Mouse (Mus musculus) heart, postnatal 10 days (tissue): ENCODE measurements around the gene Zfp451. TPM values are rescaled to one million over a fixed set of nuclear protein-coding genes. Genes with fewer than 3 reads are reported as not detected.
A peak's percentile ranks its signal among the peaks of the same experiment; 100 is the strongest.

ENCODE experiments used
- DNase-seq, 2 experiments: peaks; one replicate each; pipeline ENCODE4 v3.0.0; 2021
- intact Hi-C: fragments of 180-260 bp; cut with DNase I; formaldehyde crosslinking; loops from one replicate; pipeline ENCODE4 v1.15.1; 2025
- total RNA-seq, 2 experiments: library from RNA; stranded (reverse); gene quantifications; 2 replicates each; pipeline ENCODE4 v1.2.3; 2021

Gene Zfp451
- total RNA-seq, 2 experiments from 2014 or later: 19.6 to 21.5 TPM

DNA sequence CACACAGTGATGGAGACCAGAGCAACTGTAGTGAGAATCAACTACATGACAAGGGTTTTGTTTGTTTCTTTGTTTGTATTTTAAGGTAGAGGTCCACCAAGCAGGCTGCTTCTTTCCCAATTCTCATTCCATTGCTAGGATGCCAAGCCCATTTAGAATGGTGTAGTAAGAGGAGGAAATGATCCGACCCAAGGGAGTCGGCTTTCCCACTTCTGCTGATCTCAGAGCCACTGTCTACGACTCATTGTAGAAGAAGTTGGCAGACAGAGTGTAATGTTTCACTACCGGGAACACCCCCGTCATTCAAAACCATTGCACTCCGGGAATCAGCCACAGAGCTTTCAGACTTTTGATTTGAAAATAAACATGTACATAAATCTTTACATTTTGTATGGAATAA lies 89.9 kb downstream of the Zfp451 start:
- intact Hi-C loops: no loop called here
- no peak for DNase-seq

DNA sequence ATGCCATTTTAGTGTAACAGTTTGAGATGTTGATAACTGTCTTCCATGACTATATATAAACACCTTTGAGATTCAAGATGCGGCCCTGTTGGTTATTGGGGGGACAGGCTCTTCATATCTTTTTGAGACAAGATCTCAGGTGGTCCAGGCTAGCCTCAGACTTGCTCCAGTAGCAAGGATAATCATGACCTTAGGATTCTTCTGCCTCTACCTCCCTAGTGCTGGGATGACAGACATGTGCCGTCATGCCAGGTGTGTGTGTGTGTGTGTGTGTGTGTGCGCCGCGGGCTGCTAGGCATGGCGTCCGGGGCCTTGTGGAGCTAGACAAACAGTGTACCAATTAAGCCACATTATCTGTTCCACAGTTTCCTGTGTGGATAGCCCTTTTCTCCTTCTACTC lies 93.4 kb downstream of the Zfp451 start:
- intact Hi-C loops: no loop called here
- DNase-seq: no peak

- intact Hi-C loops: no loop called here
- no peak for DNase-seq
Observed at GRCm38 (mm10) chr1:33720231-33720630, 94.2 kb downstream of the Zfp451 start.

DNA sequence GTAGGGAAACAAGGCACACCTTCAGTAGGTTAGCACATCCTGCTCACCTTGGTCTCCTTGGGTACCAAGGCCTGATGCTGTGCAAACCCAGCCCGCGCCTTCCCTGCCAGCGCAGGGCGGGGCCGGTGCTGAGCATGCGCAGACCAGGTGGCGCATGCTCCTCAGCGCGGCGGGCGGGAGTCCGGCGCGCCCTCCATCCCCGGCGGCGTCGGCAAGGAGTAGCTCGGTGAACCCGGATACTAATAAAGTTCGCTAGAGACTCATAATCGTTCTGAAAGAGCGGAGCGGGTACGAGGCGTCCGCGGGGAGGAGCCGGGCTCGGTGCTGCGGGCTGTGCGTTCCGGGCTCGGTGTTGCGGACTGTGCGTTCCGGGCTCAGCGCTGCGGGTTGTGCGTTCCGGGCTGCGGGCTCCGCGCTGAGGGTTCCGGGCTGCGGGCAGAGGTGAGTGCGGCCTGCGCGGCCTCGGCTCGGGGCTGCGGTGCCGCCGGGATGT lies 94.6 kb downstream of the Zfp451 start, which contains the start of gene Rab23:
Gene Rab23 (plus strand): TSS at position 155 of the 493 bp plus-strand sequence.
- intact Hi-C loops: no loop called here
- peak; percentile 83 for DNase-seq

- intact Hi-C loops: no loop called here
- no peak for DNase-seq
Observed at GRCm38 (mm10) chr1:33717636-33718035, 96.8 kb downstream of the Zfp451 start.

- intact Hi-C loops: no loop called here
- no peak for DNase-seq
Observed at GRCm38 (mm10) chr1:33714796-33715195, 99.6 kb downstream of the Zfp451 start.

DNA sequence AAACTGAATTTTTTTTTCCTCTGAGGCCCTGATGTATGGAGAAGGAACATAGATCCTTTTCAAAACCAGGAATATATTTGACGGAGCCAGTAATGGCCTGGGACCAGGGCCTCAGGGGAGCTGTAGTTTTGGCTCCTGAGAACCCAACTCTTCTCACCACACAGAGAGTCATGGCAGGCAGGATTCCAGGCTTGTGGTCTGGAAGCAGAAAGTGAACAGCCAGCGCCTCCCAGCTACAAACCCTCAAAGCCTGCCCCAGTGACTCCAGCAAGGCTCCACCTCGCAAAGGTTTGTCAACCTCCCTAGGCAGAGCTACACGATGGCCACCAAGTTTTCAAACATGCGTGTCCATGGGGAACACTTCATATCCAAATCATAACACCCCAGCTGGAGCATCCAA lies 102.4 kb downstream of the Zfp451 start:
- intact Hi-C loops: no loop called here
- no peak for DNase-seq

Other genes starting within 250 kb of the Zfp451 start
- 1 to 10 TPM; 5.7 to 6.2 TPM for gene Prim2, start 144.8 kb downstream of the Zfp451 start, total RNA-seq
- 10 to 100 TPM; 13.8 to 16.6 TPM for gene Rab23, start 94.7 kb downstream of the Zfp451 start, total RNA-seq
- 10 to 100 TPM; 53.7 to 54.6 TPM for gene Bag2, start 56.8 kb downstream of the Zfp451 start, total RNA-seq
- 1 to 10 TPM; 3.2 to 4.1 TPM for gene Bend6, start 93.2 kb upstream of the Zfp451 start, total RNA-seq
- gene Dst, start 93.6 kb upstream of the Zfp451 start, total RNA-seq: 100 to 1,000 TPM; 281 to 295 TPM